Mouse (Mus musculus) heart, adult 18-20 months (tissue): ENCODE results near the gene Insrr. TPM values are rescaled to one million over a fixed set of nuclear protein-coding genes. Genes with fewer than 3 reads are reported as not detected.
A peak's percentile ranks its signal among the peaks of the same experiment; 100 is the strongest.
"Not testable (repeated sequence)": the region's sequence is repeated elsewhere in the genome, so short reads cannot be mapped to it uniquely, and the experiment has no call there.

Experiments used
- DNase-seq, 2 experiments: peaks; one replicate each; pipeline ENCODE4 v3.0.0; 2021 to 2022; ENCODE audit warnings: mixed read lengths in 1 of 2
- total RNA-seq, 2 experiments: library from RNA; stranded (reverse); gene quantifications; 2 replicates each; pipeline ENCODE4 v1.2.3; 2021

Insrr gene
- total RNA-seq, 2 experiments from 2014 or later, result 0.10 TPM; not detected in 1

DNA sequence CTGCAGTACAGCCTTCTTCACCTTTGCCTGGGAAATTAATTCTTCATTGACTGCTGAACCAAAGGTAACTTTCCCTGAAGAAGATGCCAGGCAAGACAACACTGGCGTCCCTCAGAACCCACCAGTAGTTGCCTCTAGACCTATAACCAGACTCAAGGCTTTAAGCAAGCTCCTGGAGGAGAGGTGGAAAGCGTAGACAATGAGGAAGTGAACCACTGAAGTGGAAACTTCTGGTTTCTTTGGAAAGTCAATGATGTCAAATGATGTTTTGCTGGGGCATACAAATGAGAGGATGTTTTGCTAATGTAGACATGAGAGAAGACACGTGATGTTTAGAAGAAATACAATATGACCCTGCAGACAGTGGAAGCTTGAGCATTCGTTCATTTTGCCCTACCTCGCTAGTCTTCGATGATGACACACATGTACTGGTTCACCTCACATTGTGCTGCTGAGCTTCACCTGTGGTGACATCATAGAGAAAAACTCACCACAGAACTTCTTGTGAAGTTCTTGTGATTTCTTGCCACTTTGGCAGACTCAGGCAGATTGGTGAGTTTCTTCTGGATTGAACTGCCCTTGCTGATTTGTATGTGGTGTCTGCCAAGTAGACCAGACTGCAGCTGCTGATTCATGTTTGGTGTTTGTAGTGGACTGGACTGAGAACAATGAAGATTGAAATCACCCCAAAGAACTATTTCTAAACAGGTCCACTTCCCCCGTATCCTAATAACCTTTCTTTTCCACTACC, 35.5 kb downstream of the Insrr start:
- no peak for DNase-seq

GRCm38 (mm10) chr3:87833482-87833881, 36.7 kb downstream of the Insrr start:
- DNase-seq, result no peak

DNA sequence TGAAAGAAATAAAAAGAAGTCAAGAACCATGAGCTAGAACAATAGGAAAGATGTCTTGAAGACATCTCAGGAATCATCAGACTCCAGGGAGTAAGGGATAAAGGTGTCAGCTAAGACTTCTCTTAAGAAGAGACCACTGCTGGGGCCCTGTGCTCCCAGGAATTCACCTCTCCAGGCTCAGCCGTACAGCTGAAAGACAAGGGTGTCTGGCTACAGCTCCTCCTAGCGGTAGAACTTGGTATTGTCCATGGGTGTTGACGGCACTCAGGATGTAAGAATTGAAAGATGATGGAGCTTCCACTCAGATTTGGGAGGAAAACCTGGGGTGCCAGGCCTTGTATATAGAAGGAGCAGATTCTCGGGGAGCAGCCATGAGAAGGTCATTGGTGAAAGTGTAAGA, 41.9 kb downstream of the Insrr start:
- DNase-seq, result peak; percentile 61 to 91

DNA sequence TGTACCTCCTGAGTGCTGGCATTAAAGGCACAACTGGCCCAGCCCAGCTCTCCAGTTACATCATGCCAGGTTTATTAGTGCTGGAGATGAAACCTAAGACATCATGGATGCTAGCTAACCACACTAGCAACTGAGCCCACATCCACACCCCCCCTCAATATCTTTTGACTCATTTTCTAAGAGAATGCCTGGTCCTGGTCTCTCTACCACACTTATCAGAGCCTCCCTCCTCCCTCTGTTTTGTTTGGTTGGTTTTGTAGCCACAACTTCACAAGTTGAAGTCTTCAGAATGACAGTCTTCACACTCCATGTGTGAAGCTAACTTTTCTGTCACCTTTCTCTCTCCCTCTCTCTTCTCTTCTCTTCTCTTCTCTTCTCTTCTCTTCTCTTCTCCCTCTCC, 44.1 kb downstream of the Insrr start:
- DNase-seq, result no peak

GRCm38 (mm10) chr3:87844981-87845380, 48.2 kb downstream of the Insrr start:
- no peak for DNase-seq

DNA sequence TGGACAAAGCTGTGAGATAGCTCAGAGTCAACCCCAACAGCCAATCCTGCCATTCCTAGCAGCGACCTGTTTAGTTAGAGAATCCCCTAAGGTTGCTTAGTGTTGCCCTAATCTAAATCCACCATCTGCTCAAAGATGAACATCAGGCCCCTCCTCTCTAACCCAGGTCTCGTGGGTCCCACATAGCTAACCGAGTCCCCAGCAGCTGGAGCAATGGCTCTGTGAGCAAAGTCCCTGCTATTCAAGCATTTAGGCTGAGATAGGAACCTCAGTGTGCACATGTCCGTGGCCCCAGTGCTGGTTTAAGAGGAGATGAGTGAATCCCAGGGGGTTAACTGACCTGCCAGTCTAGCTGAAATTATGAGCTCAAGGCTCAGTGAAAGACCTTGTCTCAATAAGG, 49.4 kb downstream of the Insrr start:
- no peak for DNase-seq

- no peak for DNase-seq
Observed at GRCm38 (mm10) chr3:87846650-87847110, 49.9 kb downstream of the Insrr start, which contains the start of gene Sh2d2a. Gene Sh2d2a (plus strand): TSS chr3:87846755.

DNA sequence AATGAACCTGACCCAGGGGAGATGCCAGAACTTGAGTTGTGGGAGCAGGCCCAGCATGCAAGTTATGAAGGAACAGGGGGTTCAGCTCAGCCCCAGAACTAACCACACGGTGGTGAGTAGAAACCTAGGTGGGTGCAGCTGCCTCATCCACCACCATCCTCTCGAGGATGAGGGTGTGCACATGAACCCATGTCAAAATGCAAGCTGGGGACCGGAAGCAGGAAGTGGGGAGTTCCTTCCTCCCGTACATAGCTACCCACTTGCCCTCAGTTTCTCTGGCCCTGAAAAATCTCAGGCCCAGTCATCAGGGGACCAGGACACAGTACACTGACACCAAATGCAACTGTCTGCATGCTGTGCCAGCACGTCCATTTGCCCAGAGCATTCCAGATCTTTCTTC, 50.9 kb downstream of the Insrr start:
- DNase-seq, result no peak

DNA sequence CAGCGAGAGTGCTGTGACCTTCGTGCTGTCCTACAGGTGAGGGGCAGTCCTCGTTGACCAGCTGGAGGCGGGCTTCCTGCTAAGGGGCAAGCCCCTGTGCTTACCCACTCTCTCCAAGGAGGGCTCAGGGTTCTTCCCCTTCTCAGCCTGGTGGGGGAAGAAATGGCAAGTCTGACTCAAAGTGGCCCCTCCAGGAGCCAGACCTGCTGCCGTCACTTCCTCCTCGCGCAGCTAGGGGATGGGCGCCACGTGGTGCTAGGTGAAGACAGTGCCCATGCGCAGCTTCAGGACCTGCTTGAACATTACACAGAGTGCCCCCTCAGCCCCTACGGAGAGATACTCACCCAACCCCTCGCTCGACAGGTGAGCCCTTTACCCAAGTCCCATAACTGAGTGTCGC, 52.4 kb downstream of the Insrr start:
- DNase-seq, result no peak

DNA sequence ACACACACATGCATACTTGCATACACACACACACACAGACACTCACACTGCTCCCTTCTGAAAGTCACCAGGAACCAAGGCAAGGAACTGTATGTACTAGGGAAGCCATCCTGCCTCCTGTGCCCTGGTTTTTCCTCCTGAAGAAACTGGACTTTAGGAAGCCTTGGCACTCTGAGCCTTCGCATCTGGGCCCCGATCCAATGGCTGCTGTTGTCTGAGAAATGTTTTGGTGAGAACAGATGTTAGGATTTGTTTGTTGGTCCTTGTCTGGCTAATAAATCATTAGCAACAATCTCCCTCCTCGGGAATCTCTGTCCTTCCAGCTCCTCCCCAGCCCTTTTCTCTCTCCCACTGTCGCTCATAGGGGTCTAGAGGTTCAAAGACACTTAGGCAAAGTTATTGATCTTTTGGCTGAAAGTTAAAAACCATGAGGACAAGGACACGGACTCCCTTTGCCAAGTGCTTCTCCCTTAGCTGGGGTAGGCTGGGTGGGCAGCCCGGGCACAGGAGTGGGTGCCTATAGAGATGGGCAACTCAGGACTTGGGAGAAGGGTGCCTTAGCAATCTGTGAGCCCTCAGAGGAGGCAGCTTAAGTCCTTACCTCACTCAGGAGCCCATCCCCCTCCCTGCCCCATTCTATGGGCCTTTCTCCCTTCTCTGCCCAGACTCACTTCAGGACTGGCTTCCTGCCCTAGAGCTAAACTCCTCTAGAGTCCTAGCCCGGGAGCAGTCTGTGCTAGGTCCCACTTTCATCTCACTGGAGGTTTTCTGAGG, 58.2 kb downstream of the Insrr start:
- DNase-seq, result peak; percentile 31 to 52

DNA sequence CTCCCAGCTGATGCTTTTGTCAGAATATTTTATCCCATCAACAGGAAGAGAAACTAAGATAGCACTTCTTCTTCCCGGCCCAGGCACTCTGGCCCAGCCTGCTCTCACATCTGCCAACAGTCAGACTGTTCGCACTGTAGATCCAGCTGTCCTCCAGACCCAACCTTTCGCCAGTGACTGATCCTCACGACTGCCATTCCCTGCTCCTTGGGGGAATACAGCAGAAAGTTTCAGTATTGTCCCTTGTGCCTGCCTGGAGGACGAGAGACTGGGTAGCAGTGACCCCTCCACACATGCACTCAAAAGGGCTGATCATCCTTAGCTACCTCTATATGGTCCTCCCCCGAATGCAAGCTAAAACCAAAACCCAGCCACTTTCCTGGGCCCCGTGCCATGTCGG, 59.2 kb downstream of the Insrr start:
- DNase-seq, result peak; percentile 49 to 59

DNA sequence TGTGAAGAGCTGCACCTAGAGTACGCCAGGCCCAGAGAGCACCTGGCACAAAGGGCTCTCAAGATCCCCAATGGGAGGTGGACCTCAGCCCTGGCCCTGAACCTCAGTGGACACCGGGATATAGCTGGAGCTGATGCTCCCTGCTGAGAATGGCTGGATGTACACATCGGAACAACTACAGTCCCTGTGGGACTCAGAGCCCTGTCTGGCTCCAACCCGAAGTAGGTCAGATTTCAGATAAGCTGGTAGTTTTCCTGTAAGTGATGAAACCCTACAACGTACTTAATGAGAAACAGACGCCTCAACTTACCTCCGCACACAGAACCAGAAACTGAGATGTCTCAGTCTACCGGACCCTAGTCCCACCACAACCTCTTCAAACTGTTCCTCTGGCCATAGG, 60.9 kb downstream of the Insrr start:
- DNase-seq, result no peak

- peak; percentile 74 to 77 for DNase-seq
Observed at GRCm38 (mm10) chr3:87859813-87860212, 63.1 kb downstream of the Insrr start.

GRCm38 (mm10) chr3:87864111-87864510, 67.4 kb downstream of the Insrr start:
- not testable (repeated sequence) for DNase-seq

Other genes starting within 250 kb of the Insrr start
- gene Arhgef11, start 179.4 kb upstream of the Insrr start, total RNA-seq, result 10 to 100 TPM; 18.9 to 19.2 TPM
- under 1 TPM; 0.10 to 0.28 TPM for gene Lrrc71, start 48.3 kb upstream of the Insrr start, total RNA-seq
- under 1 TPM in 1 of 2 experiments, not detected in 1; 0.57 TPM for gene Ntrk1, start 1.8 kb upstream of the Insrr start, total RNA-seq
- gene Pear1, start 27.4 kb downstream of the Insrr start, total RNA-seq, result 10 to 100 TPM; 14.0 to 15.6 TPM
- 1 to 10 TPM in 1 of 2 experiments, under 1 TPM in 1; 0.17 to 1.2 TPM for gene Sh2d2a, start 49.8 kb downstream of the Insrr start, total RNA-seq
- gene Prcc, start 88.7 kb downstream of the Insrr start, total RNA-seq, result 10 to 100 TPM; 45.6 to 47.9 TPM
- gene Hdgf, start 109.4 kb downstream of the Insrr start, total RNA-seq, result 100 to 1,000 TPM; 111 to 117 TPM
- 10 to 100 TPM; 75.0 to 77.9 TPM for gene Mrpl24, start 122.6 kb downstream of the Insrr start, total RNA-seq
- gene Isg20l2, start 133.4 kb downstream of the Insrr start, total RNA-seq, result 10 to 100 TPM; 10.8 to 11.5 TPM
- gene Rrnad1, start 133.8 kb downstream of the Insrr start, total RNA-seq, result 1 to 10 TPM; 4.8 to 5.1 TPM
- gene Crabp2, start 151.7 kb downstream of the Insrr start, total RNA-seq, result not detected
- 10 to 100 TPM; 12.5 to 24.8 TPM for gene Nes, start 174.1 kb downstream of the Insrr start, total RNA-seq
- under 1 TPM in 1 of 2 experiments, not detected in 1; 0.32 TPM for gene Bcan, start 203.3 kb downstream of the Insrr start, total RNA-seq
- not detected for gene Hapln2, start 230.6 kb downstream of the Insrr start, total RNA-seq
- 10 to 100 TPM; 10.9 to 12.3 TPM for gene Gpatch4, start 246.2 kb downstream of the Insrr start, total RNA-seq